Mouse (Mus musculus) midbrain, embryonic 14.5 days (tissue): ENCODE results near the gene Meaf6. TPM values are rescaled to one million over a fixed set of nuclear protein-coding genes. Genes with fewer than 3 reads are reported as not detected.

Experiments
- ATAC-seq: fragments of 200-750 bp; cut with Nextera tagmentation; 2 replicates; pipeline ENCODE4 v1.8.0; 2017; ENCODE audit warnings: moderate number of reproducible peaks, moderate library complexity; ENCODE audit not compliant: low FRiP score, low TSS enrichment
- DNase-seq: peaks from one replicate; pipeline ENCODE4 v3.0.0-alpha.2; 2015
- H3K27ac ChIP-seq: fragments of 300-500 bp; sonication (generic); replicated peaks from 2 replicates; pipeline ENCODE4 v1.5.1; 2014; ENCODE audit warnings: mild to moderate bottlenecking, low read depth, low read length, moderate library complexity
- H3K27me3 ChIP-seq: fragments of 300-500 bp; sonication (generic); 2 replicates; pipeline ENCODE4 v1.6.1; 2014; ENCODE audit warnings: low read length, control low read depth, mixed read lengths; ENCODE audit not compliant: control insufficient read depth, insufficient read depth
- H3K36me3 ChIP-seq: fragments of 300-500 bp; sonication (generic); 2 replicates; pipeline ENCODE4 v1.6.1; 2014; ENCODE audit warnings: low read length, control low read depth; ENCODE audit not compliant: control insufficient read depth, insufficient read depth
- H3K4me1 ChIP-seq: fragments of 300-500 bp; sonication (generic); 2 replicates; pipeline ENCODE4 v1.6.1; 2014; ENCODE audit warnings: mild to moderate bottlenecking, antibody characterized with exemption, low read length, control low read depth; ENCODE audit not compliant: control insufficient read depth, insufficient read depth
- H3K4me2 ChIP-seq: fragments of 300-500 bp; sonication (generic); 2 replicates; pipeline ENCODE4 v1.6.1; 2014; ENCODE audit warnings: mild to moderate bottlenecking, low read length, moderate library complexity
- H3K4me3 ChIP-seq: fragments of 300-500 bp; sonication (generic); replicated peaks from 2 replicates; pipeline ENCODE4 v1.5.1; 2014; ENCODE audit warnings: low read depth, low read length
- H3K9ac ChIP-seq: fragments of 300-500 bp; sonication (generic); replicated peaks from 2 replicates; pipeline ENCODE4 v1.6.1; 2014; ENCODE audit warnings: mild to moderate bottlenecking, low read length, moderate library complexity
- H3K9me3 ChIP-seq: fragments of 300-500 bp; sonication (generic); 2 replicates; pipeline ENCODE4 v1.6.1; 2016; ENCODE audit warnings: low read length, control low read depth, mixed read lengths; ENCODE audit not compliant: control insufficient read depth
- WGBS: fragments of 180-500 bp; shearing (Covaris S2); extraction: QIAGEN DNeasy Blood & Tissue Kit; methylation state at CpG from one replicate; pipeline ENCODE4 v1.1.7; 2014; 5-methylcytosine and 5-hydroxymethylcytosine counted together
- polyA plus RNA-seq: library from polyadenylated mRNA; unstranded; fragments of >200 nt; fragmentation: Nextera tagmentation; extraction: Ambion mirVana; gene quantifications from 2 replicates; pipeline ENCODE4 v1.2.1, GENCODE M21; 2014

Meaf6 gene
- polyA plus RNA-seq, 1 experiment from 2014 or later: 183 TPM

DNA sequence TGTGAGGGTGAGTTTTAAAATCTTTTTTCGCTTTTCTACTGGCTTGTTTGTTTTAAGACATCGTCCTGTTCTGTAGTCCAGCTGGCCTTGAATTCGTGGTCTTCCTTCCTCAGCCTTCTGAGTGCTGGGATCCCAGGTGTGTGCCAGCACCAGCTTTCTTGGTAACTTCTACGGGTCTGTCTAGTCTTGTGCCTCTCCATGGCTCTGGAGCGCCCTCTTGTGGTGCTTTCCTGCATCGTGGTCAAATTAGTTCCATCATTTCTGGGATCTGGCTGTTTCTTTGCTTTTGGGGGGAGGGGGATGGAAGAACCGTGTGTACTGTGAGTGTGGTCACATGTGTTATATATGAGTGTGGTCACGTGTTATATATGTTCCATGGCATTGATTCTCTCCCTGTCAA is 14.5 kb downstream of the Meaf6 start:
- Histone ChIP-seq H3K27me3 (no peaks in the 10 kb centered on the region), H3K4me3 (no peak overlapping the region), H3K9me3 (no peaks in the 10 kb centered on the region), H3K27ac (no peak overlapping the region), H3K4me2 (no peak overlapping the region), H3K9ac (no peak overlapping the region), H3K4me1 (no peaks in the 10 kb centered on the region), H3K36me3 (peaks cover 26% of the 10 kb centered on the region)
- DNase-seq: peak; percentile 90
- ATAC-seq: no peak
- WGBS: 10% methylated on average over 8 of the region's 8 CpGs

- DNase-seq (no peak), ATAC-seq (no peak)
- Histone ChIP-seq H3K4me2 (no peak overlapping the region), H3K27me3 (no peaks in the 10 kb centered on the region), H3K27ac (no peak overlapping the region), H3K4me3 (no peak overlapping the region), H3K9ac (no peak overlapping the region), H3K9me3 (no peaks in the 10 kb centered on the region), H3K36me3 (peaks cover 34% of the 10 kb centered on the region), H3K4me1 (no peaks in the 10 kb centered on the region)
- WGBS: 70% methylated on average over 13 of the region's 13 CpGs
Observed at GRCm38 (mm10) chr4:125101334-125101733, 16.4 kb downstream of the Meaf6 start.

GRCm38 (mm10) chr4:125105354-125105753 is 20.4 kb downstream of the Meaf6 start:
- ATAC-seq (no peak), DNase-seq (no peak)
- 97% methylated on average over 9 of the region's 9 CpGs for WGBS
- H3K27ac ChIP-seq: no peak overlapping the region
- no peak overlapping the region for H3K4me3 ChIP-seq
- peaks cover 56% of the 10 kb centered on the region for H3K36me3 ChIP-seq
- no peaks in the 10 kb centered on the region for H3K27me3 ChIP-seq
- H3K9me3 ChIP-seq: no peaks in the 10 kb centered on the region
- no peak overlapping the region for H3K4me2 ChIP-seq
- no peak overlapping the region for H3K9ac ChIP-seq
- H3K4me1 ChIP-seq: no peaks in the 10 kb centered on the region

GRCm38 (mm10) chr4:125114638-125115037 is 29.7 kb downstream of the Meaf6 start:
- no peaks in the 10 kb centered on the region for H3K4me1 ChIP-seq
- 14% methylated on average over 6 of the region's 6 CpGs for WGBS
- H3K36me3 ChIP-seq: peaks cover 23% of the 10 kb centered on the region
- no peak overlapping the region for H3K4me3 ChIP-seq
- no peak overlapping the region for H3K27ac ChIP-seq
- DNase-seq (peak; percentile 87), ATAC-seq (0 out of 2 replicates have a peak, but pooled peaks have one; percentile 38)
- no peak overlapping the region for H3K4me2 ChIP-seq
- no peak overlapping the region; the same call in 1 of the 2 replicates for H3K9ac ChIP-seq
- no peaks in the 10 kb centered on the region for H3K9me3 ChIP-seq
- H3K27me3 ChIP-seq: no peaks in the 10 kb centered on the region

- H3K36me3 ChIP-seq: peaks cover 20% of the 10 kb centered on the region
- H3K9me3 ChIP-seq: no peaks in the 10 kb centered on the region
- H3K9ac ChIP-seq: no peak overlapping the region; the same call in 1 of the 2 replicates
- no peak overlapping the region for H3K4me2 ChIP-seq
- no peaks in the 10 kb centered on the region for H3K27me3 ChIP-seq
- WGBS: 85% methylated on average over 4 of the region's 4 CpGs
- H3K4me3 ChIP-seq: no peak overlapping the region
- H3K27ac ChIP-seq: no peak overlapping the region
- ATAC-seq: no peak
- H3K4me1 ChIP-seq: no peaks in the 10 kb centered on the region
- no peak for DNase-seq
Observed at GRCm38 (mm10) chr4:125115081-125115480, 30.1 kb downstream of the Meaf6 start.

DNA sequence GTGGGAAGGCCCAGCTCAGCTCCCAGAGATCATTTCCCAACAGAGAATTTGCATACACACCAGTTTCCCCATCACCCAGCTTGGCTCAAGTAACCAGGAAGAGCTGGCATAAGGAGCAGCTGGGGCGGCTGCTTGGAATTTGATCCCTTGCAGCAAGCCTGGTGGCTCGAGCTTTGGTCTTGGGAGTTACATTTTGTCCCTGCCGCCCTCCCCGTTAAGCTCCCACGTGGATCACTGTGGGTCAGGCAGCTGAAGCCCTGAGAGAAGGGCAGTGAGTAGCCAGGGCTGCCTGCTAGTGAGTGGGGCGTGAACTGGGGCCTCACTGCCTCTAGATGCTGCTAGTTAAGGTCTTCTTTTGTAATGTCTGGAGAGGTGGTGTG is 30.8 kb downstream of the Meaf6 start:
- H3K9ac ChIP-seq: no peak overlapping the region
- ATAC-seq: no peak
- no peak overlapping the region for H3K4me2 ChIP-seq
- no peaks in the 10 kb centered on the region for H3K9me3 ChIP-seq
- no peaks in the 10 kb centered on the region for H3K27me3 ChIP-seq
- no peak for DNase-seq
- no peak overlapping the region for H3K4me3 ChIP-seq
- WGBS: 41% methylated on average over 6 of the region's 6 CpGs
- no peaks in the 10 kb centered on the region for H3K4me1 ChIP-seq
- H3K36me3 ChIP-seq: peaks cover 15% of the 10 kb centered on the region
- no peak overlapping the region for H3K27ac ChIP-seq

DNA sequence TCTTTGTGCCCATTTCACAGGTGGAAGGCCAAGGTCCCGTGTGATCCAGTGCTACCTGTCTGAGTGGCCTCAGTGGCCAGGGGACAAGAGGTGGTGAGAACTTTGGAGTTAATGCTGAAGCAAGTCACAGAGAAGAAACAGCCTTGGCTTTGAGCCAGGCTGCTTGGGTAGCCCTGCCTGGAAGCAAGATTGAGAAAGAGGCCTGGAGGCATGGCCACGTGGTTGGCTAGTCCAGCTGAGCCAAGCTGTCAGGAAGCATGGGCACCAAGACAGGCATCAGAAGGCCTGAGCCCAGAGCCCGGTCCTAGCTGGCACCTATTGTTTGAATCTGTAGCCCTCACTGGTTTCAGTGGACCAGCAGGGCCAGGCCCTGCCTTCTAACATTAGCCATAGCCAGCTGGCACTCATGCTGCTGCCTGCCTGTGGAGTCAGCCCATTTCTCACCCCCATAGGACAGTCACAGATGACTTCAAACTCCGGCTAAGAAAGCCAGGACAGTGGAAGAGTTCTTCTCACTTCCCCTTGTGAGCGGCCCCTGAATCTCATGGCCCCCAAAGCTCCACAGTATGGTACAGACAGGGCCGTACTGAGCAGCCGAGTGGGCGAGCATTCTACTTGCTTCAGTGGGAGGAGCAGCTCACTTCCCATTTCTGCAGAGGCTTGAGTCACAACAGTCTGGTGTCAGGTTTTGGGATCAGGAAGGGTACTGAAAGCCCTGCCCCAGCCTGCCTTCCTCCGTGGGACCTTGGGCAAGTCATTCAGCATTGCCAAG is 31.3 kb downstream of the Meaf6 start:
- no peaks in the 10 kb centered on the region for H3K27me3 ChIP-seq
- H3K4me1 ChIP-seq: no peaks in the 10 kb centered on the region
- 73% methylated on average over 9 of the region's 9 CpGs for WGBS
- H3K9ac ChIP-seq: no peak overlapping the region
- peaks cover 9% of the 10 kb centered on the region for H3K36me3 ChIP-seq
- ATAC-seq: no peak
- peak; percentile 57 for DNase-seq
- no peak overlapping the region for H3K27ac ChIP-seq
- H3K9me3 ChIP-seq: no peaks in the 10 kb centered on the region
- no peak overlapping the region for H3K4me2 ChIP-seq
- H3K4me3 ChIP-seq: no peak overlapping the region

DNA sequence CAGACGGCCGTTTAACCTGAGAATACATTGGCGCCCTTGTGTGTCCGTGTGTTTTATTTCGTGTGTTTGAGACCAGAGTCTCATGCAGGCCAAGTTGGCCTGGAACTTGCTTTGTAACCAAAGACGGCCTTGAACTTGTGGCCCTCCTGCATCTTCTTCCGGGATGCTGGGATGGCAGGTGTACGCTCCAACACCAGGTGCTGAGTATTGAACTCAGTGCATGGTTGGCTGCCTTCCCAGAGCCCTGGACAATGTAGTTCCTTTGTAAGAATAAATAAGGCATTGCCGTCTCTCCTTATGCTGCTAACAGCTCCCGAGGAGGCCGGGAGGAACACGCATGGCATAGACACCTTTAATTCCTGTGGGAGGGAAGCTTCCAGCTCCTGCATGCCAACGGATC is 32.0 kb downstream of the Meaf6 start:
- Histone ChIP-seq H3K36me3 (peaks cover 5% of the 10 kb centered on the region), H3K27me3 (no peaks in the 10 kb centered on the region), H3K4me1 (no peaks in the 10 kb centered on the region), H3K9ac (no peak overlapping the region), H3K4me2 (no peak overlapping the region), H3K27ac (no peak overlapping the region), H3K9me3 (no peaks in the 10 kb centered on the region), H3K4me3 (no peak overlapping the region)
- 73% methylated on average over 13 of the region's 13 CpGs for WGBS
- no peak for ATAC-seq
- no peak for DNase-seq

DNA sequence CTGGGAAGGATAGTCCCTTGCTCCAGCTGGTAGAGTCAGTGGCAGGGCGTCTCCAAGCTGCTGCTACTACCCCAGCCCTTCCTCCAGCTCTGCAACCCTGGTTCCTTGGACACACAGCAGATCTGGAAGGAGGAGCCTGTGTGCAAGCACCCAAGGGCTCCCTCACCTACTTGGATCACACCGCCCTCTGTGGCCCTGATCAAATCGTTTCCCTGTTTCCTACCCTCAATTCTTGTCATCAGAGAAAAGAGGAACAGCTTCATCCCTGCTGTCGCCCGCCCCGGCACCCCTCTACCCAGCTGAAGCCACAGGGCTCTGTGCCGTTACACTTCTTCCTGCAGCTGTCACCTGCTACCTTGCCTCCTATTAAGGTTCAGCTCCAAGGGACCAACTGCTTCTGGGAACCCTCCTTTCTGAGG is 33.0 kb downstream of the Meaf6 start:
- H3K9ac ChIP-seq: no peak overlapping the region
- H3K36me3 ChIP-seq: no peaks in the 10 kb centered on the region
- no peak overlapping the region for H3K27ac ChIP-seq
- H3K4me3 ChIP-seq: no peak overlapping the region
- ATAC-seq: no peak
- no peaks in the 10 kb centered on the region for H3K27me3 ChIP-seq
- DNase-seq: no peak
- no peaks in the 10 kb centered on the region for H3K9me3 ChIP-seq
- H3K4me1 ChIP-seq: peaks cover 3% of the 10 kb centered on the region; the same call in 1 of the 2 replicates
- 82% methylated on average over 7 of the region's 7 CpGs for WGBS
- no peak overlapping the region for H3K4me2 ChIP-seq
